Mouse (Mus musculus) liver, embryonic 12.5 days (tissue): ENCODE data around the gene Fip1l1. TPM values are rescaled to one million over a fixed set of nuclear protein-coding genes. Genes with fewer than 3 reads are reported as not detected.

Experiments used
- ATAC-seq: fragments of 200-750 bp; cut with Nextera tagmentation; 2 replicates; pipeline ENCODE4 v1.8.0; 2017; ENCODE audit warnings: moderate number of reproducible peaks, mild to moderate bottlenecking, moderate library complexity
- H3K27ac ChIP-seq: fragments of 300-500 bp; sonication (generic); 2 replicates; pipeline ENCODE4 v1.5.1; 2016; ENCODE audit warnings: mild to moderate bottlenecking
- H3K27me3 ChIP-seq: fragments of 300-500 bp; sonication (generic); replicated peaks from 2 replicates; pipeline ENCODE4 v1.6.1; 2016; ENCODE audit warnings: mild to moderate bottlenecking, moderate library complexity
- H3K36me3 ChIP-seq: fragments of 300-500 bp; sonication (generic); 2 replicates; pipeline ENCODE4 v1.6.1; 2016; ENCODE audit warnings: mild to moderate bottlenecking, moderate library complexity
- H3K4me1 ChIP-seq: fragments of 300-500 bp; sonication (generic); 2 replicates; pipeline ENCODE4 v1.6.1; 2016
- H3K4me2 ChIP-seq: fragments of 300-500 bp; sonication (generic); 2 replicates; pipeline ENCODE4 v1.6.1; 2016; ENCODE audit warnings: mild to moderate bottlenecking, moderate library complexity
- H3K4me3 ChIP-seq: fragments of 300-500 bp; sonication (generic); 2 replicates; pipeline ENCODE4 v1.5.1; 2016; ENCODE audit warnings: mild to moderate bottlenecking, moderate library complexity
- H3K9ac ChIP-seq: fragments of 300-500 bp; sonication (generic); 2 replicates; pipeline ENCODE4 v1.6.1; 2016; ENCODE audit warnings: mild to moderate bottlenecking, moderate library complexity
- H3K9me3 ChIP-seq: fragments of 300-500 bp; sonication (generic); replicated peaks from 2 replicates; pipeline ENCODE4 v1.6.1; 2016; ENCODE audit warnings: mild to moderate bottlenecking, moderate library complexity
- WGBS: fragments of 180-500 bp; shearing (Covaris S2); methylation state at CpG from one replicate; pipeline ENCODE4 v1.1.7; 2016; ENCODE audit not compliant: insufficient replicate concordance; 5-methylcytosine and 5-hydroxymethylcytosine counted together
- polyA plus RNA-seq: library from polyadenylated mRNA; unstranded; fragments of >200 nt; fragmentation: Nextera tagmentation; extraction: Ambion mirVana; gene quantifications from 2 replicates; pipeline ENCODE4 v1.2.1, GENCODE M21; 2016

Gene Fip1l1
- polyA plus RNA-seq, 1 experiment from 2014 or later: 63.3 TPM

- Histone ChIP-seq H3K4me1 (no peaks in the 10 kb centered on the region), H3K36me3 (no peaks in the 10 kb centered on the region), H3K27me3 (no peaks in the 10 kb centered on the region; the same call in 1 of the 2 replicates), H3K4me3 (no peak overlapping the region), H3K4me2 (no peak overlapping the region), H3K9me3 (no peaks in the 10 kb centered on the region), H3K27ac (no peak overlapping the region), H3K9ac (no peak overlapping the region)
- ATAC-seq: no peak
- 64% methylated on average over 3 of the region's 3 CpGs for WGBS
Observed at GRCm38 (mm10) chr5:74618573-74619059, 83.4 kb downstream of the Fip1l1 start.

GRCm38 (mm10) chr5:74621691-74622470 is 86.6 kb downstream of the Fip1l1 start:
- Histone ChIP-seq H3K9me3 (no peaks in the 10 kb centered on the region), H3K4me1 (no peaks in the 10 kb centered on the region), H3K4me2 (no peak overlapping the region), H3K27ac (no peak overlapping the region), H3K27me3 (no peaks in the 10 kb centered on the region), H3K9ac (no peak overlapping the region), H3K4me3 (no peak overlapping the region), H3K36me3 (no peaks in the 10 kb centered on the region)
- no peak for ATAC-seq
- WGBS: 67% methylated on average over 7 of the region's 7 CpGs

- 81% methylated on average over 14 of the region's 14 CpGs for WGBS
- Histone ChIP-seq H3K4me2 (no peak overlapping the region), H3K27ac (no peak overlapping the region), H3K36me3 (no peaks in the 10 kb centered on the region), H3K9me3 (no peaks in the 10 kb centered on the region), H3K4me3 (no peak overlapping the region), H3K27me3 (no peaks in the 10 kb centered on the region), H3K4me1 (no peaks in the 10 kb centered on the region), H3K9ac (no peak overlapping the region)
- no peak for ATAC-seq
Observed at GRCm38 (mm10) chr5:74623316-74624000, 88.2 kb downstream of the Fip1l1 start.

- H3K9ac ChIP-seq: no peak overlapping the region
- no peak overlapping the region for H3K4me2 ChIP-seq
- H3K4me3 ChIP-seq: no peak overlapping the region
- H3K27ac ChIP-seq: no peak overlapping the region
- H3K36me3 ChIP-seq: no peaks in the 10 kb centered on the region
- H3K27me3 ChIP-seq: no peaks in the 10 kb centered on the region
- ATAC-seq: no peak
- no peaks in the 10 kb centered on the region for H3K4me1 ChIP-seq
- 41% methylated on average over 5 of the region's 5 CpGs for WGBS
- H3K9me3 ChIP-seq: no peaks in the 10 kb centered on the region
Observed at GRCm38 (mm10) chr5:74624385-74624784, 89.1 kb downstream of the Fip1l1 start.

GRCm38 (mm10) chr5:74628001-74628400 is 92.8 kb downstream of the Fip1l1 start:
- 81% methylated on average over 12 of the region's 12 CpGs for whole genome bisulfite sequencing
- Histone ChIP-seq H3K4me3 (no peak overlapping the region), H3K9ac (no peak overlapping the region), H3K9me3 (no peaks in the 10 kb centered on the region), H3K4me2 (no peak overlapping the region), H3K27me3 (no peaks in the 10 kb centered on the region), H3K27ac (no peak overlapping the region), H3K36me3 (no peaks in the 10 kb centered on the region), H3K4me1 (no peaks in the 10 kb centered on the region)
- no peak for ATAC-seq

GRCm38 (mm10) chr5:74632369-74633114 is 97.3 kb downstream of the Fip1l1 start:
- Histone ChIP-seq H3K4me1 (no peaks in the 10 kb centered on the region), H3K4me3 (no peak overlapping the region), H3K27me3 (no peaks in the 10 kb centered on the region), H3K36me3 (no peaks in the 10 kb centered on the region), H3K4me2 (no peak overlapping the region), H3K9me3 (no peaks in the 10 kb centered on the region), H3K27ac (no peak overlapping the region), H3K9ac (no peak overlapping the region)
- WGBS: 66% methylated on average over 17 of the region's 17 CpGs
- ATAC-seq: no peak

GRCm38 (mm10) chr5:74633453-74633852 is 98.2 kb downstream of the Fip1l1 start:
- Histone ChIP-seq H3K4me3 (no peak overlapping the region), H3K9me3 (no peaks in the 10 kb centered on the region), H3K27ac (no peak overlapping the region), H3K9ac (no peak overlapping the region), H3K4me1 (no peaks in the 10 kb centered on the region), H3K4me2 (no peak overlapping the region), H3K36me3 (no peaks in the 10 kb centered on the region), H3K27me3 (no peaks in the 10 kb centered on the region)
- ATAC-seq: no peak
- 66% methylated on average over 6 of the region's 6 CpGs for WGBS

- Histone ChIP-seq H3K9me3 (no peaks in the 10 kb centered on the region), H3K9ac (no peak overlapping the region), H3K36me3 (no peaks in the 10 kb centered on the region), H3K27me3 (no peaks in the 10 kb centered on the region), H3K4me3 (no peak overlapping the region), H3K4me1 (no peaks in the 10 kb centered on the region), H3K4me2 (no peak overlapping the region), H3K27ac (no peak overlapping the region)
- no peak for ATAC-seq
- 66% methylated on average over 3 of the region's 3 CpGs for WGBS
Observed at GRCm38 (mm10) chr5:74634391-74634790, 99.1 kb downstream of the Fip1l1 start.

- H3K4me1 ChIP-seq: no peaks in the 10 kb centered on the region
- no peaks in the 10 kb centered on the region for H3K9me3 ChIP-seq
- no peaks in the 10 kb centered on the region for H3K36me3 ChIP-seq
- no peak overlapping the region for H3K9ac ChIP-seq
- no peaks in the 10 kb centered on the region for H3K27me3 ChIP-seq
- ATAC-seq: no peak
- no peak overlapping the region for H3K27ac ChIP-seq
- no peak overlapping the region for H3K4me3 ChIP-seq
- 80% methylated on average over 6 of the region's 6 CpGs for WGBS
- no peak overlapping the region for H3K4me2 ChIP-seq
Observed at GRCm38 (mm10) chr5:74639516-74639915, 104.3 kb downstream of the Fip1l1 start.

GRCm38 (mm10) chr5:74640504-74640903 is 105.3 kb downstream of the Fip1l1 start:
- Histone ChIP-seq H3K36me3 (no peaks in the 10 kb centered on the region), H3K9me3 (no peaks in the 10 kb centered on the region), H3K27me3 (no peaks in the 10 kb centered on the region), H3K27ac (no peak overlapping the region), H3K9ac (no peak overlapping the region), H3K4me1 (no peaks in the 10 kb centered on the region), H3K4me3 (no peak overlapping the region), H3K4me2 (no peak overlapping the region)
- no peak for ATAC-seq
- WGBS: 65% methylated on average over 4 of the region's 4 CpGs

GRCm38 (mm10) chr5:74641000-74641399 is 105.8 kb downstream of the Fip1l1 start:
- Histone ChIP-seq H3K4me3 (no peak overlapping the region), H3K36me3 (no peaks in the 10 kb centered on the region), H3K9me3 (no peaks in the 10 kb centered on the region), H3K4me2 (no peak overlapping the region), H3K9ac (no peak overlapping the region), H3K27me3 (no peaks in the 10 kb centered on the region), H3K27ac (no peak overlapping the region), H3K4me1 (no peaks in the 10 kb centered on the region)
- WGBS: 25% methylated on average over 6 of the region's 6 CpGs
- ATAC-seq: no peak

- ATAC-seq: no peak
- H3K36me3 ChIP-seq: no peaks in the 10 kb centered on the region
- H3K4me3 ChIP-seq: no peak overlapping the region
- H3K4me1 ChIP-seq: peaks cover 3% of the 10 kb centered on the region; the same call in 1 of the 2 replicates
- H3K9ac ChIP-seq: no peak overlapping the region
- WGBS: 63% methylated on average over 2 of the region's 2 CpGs
- no peaks in the 10 kb centered on the region for H3K9me3 ChIP-seq
- H3K27me3 ChIP-seq: no peaks in the 10 kb centered on the region
- no peak overlapping the region for H3K27ac ChIP-seq
- H3K4me2 ChIP-seq: no peak overlapping the region
Observed at GRCm38 (mm10) chr5:74642291-74642690, 107.0 kb downstream of the Fip1l1 start.
